Mouse (Mus musculus): ENCODE results near the gene Dnajc9. TPM values are rescaled to one million over a fixed set of nuclear protein-coding genes. Genes with fewer than 3 reads are reported as not detected.

The Dnajc9 gene
- polyA plus RNA-seq, 1 experiment from 2014 or later: 133 TPM

DNA sequence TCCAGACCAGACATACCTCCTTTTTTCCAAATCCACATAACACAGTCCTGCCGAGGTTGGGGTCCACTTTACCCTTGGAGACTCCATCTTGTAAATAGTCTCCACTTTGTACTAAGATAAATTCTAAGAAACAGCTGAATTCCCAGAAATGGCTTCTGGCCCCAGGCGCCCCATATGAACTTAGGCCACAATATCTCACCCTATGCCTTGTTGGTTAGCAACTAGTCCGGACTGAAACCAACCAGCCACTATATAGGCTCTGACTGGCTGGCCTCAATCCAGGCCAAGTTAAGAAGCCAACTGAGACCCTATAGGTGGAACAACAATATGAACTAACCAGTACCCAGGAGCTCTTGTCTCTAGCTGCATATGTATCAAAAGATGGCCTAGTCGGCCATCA lies 3.6 kb upstream of the Dnajc9 start:
- peaks cover 37% of the 10 kb centered on the region for H3K4me1 ChIP-seq (replicated peaks)
- peak overlapping the region; percentile 44; the same call in 1 of the 2 replicates for H3K27ac ChIP-seq
- no peak for DNase-seq

DNA sequence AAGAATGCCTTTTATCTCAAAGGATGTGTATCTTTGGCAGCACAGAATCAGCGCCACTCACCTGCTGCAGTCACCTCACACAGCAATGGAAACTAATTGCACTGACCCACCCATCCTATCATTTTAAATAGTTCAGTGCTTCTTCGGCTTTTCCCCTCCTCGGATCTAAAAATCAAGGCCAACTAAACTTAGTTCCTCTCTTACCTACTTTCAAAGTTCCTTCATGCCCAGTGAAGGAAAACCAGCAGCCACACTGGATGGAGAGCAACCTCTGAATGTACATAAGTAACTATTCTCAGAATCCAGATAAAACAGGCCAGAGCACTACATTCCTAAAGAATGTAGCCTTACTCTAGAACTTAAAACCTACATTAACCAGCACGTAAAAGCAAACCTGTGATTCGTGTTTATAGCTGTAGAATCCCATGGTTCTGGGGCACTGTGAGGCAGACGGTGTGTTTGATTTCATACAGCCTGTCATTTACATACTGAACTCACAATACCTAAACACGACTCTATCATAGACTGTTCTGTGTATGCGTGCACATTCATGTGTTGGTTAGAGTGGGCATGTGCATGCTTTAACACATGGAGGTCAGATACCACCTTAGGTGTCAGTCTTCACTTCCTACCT lies 853 bp upstream of the Dnajc9 start:
- peak overlapping the region; percentile 77 for H3K4me2 ChIP-seq
- peak overlapping the region; percentile 94 for H3K9ac ChIP-seq
- H3K27ac ChIP-seq: peak overlapping the region; percentile 84
- H3K9me3 ChIP-seq (replicated peaks): no peaks in the 10 kb centered on the region
- DNase-seq: no peak
- H3K4me1 ChIP-seq (replicated peaks): peaks cover 58% of the 10 kb centered on the region
- H3K27me3 ChIP-seq: no peaks in the 10 kb centered on the region
- H3K36me3 ChIP-seq: peaks cover 55% of the 10 kb centered on the region
- ATAC-seq (ENCODE audit: low read depth): no peak
- peak overlapping the region; percentile 87 for H3K4me3 ChIP-seq (replicated peaks)
- WGBS (ENCODE audit: insufficient replicate concordance): 74% methylated on average over 8 of the region's 8 CpGs

More for the DNA sequence above, 3.6 kb upstream of the Dnajc9 start:
- Histone ChIP-seq H3K9me3 (replicated peaks) (no peaks in the 10 kb centered on the region), H3K36me3 (peaks cover 27% of the 10 kb centered on the region), H3K27me3 (no peaks in the 10 kb centered on the region), H3K9ac (peak overlapping the region; percentile 88), H3K4me2 (peak overlapping the region; percentile 78), H3K4me3 (replicated peaks) (peak overlapping the region; percentile 27; the same call in 1 of the 2 replicates)
- 38% methylated on average over 4 of the region's 4 CpGs for WGBS (ENCODE audit: insufficient replicate concordance)
- no peak for ATAC-seq (ENCODE audit: low read depth)

DNA sequence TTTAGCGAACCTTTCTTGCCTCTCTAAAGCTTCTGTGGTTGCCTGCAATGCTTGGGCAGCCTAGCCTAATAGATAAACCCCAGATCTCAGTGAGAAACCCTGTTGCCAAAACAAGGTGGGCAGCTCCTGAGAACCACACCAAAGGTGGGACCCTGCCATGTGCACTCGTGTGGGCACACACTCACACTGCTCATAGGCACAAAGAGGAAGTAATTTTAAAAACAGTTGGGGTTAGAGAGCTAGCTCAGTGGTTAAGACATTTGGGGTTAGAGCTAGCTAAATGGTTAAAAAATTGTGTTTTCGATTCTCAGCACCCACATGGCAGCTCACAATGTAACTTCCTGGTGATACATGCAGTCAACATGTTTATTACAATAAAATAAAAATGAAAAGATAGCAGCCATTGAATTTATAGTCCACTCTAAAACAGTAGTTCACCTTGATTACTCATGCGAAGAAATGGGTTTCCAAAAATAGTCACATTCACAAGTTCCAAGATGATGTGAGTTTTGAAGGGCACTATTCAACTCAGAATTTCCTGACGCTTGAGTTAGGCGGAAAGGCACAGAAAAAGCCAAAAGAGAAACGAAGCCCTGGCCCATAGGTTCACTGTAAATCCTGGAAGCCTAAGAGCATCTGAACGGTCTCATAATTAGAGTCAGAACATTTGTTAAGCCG lies 8.8 kb downstream of the Dnajc9 start:
- H3K27ac ChIP-seq: no peak overlapping the region
- DNase-seq: no peak
- no peak for ATAC-seq (ENCODE audit: low read depth)
- no peaks in the 10 kb centered on the region for H3K27me3 ChIP-seq
- peaks cover 48% of the 10 kb centered on the region for H3K36me3 ChIP-seq
- H3K4me2 ChIP-seq: no peak overlapping the region
- H3K9me3 ChIP-seq (replicated peaks): no peaks in the 10 kb centered on the region
- 70% methylated on average over 9 of the region's 9 CpGs for WGBS (ENCODE audit: insufficient replicate concordance)
- H3K9ac ChIP-seq: no peak overlapping the region
- peaks cover 21% of the 10 kb centered on the region for H3K4me1 ChIP-seq (replicated peaks)
- no peak overlapping the region for H3K4me3 ChIP-seq (replicated peaks)

DNA sequence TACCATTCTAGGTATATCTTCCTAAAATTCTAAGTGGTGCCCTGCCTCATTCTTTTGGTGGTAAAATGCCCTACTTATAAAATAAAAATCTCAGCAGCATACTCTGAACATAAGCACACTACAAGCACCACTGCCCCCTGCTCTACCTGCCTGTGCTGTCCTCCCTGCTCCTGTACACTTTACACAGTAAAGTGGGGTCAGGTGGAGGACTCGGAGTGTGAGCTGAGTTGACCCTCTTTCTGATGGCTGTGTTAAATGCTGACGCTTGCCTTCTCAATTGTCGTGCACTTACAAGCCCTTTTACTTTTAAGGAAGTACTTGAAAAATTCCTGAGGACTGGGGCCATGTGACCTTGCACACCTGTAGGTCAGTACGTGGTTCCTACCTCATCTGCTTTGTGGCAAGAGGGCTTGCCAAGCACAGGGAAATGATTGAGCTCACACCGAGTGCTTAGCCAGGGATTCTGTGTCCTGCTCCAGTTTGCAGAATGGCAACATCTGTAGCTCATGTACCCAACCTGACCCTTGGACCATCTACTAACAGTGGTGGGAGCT lies 9.5 kb downstream of the Dnajc9 start:
- no peak overlapping the region for H3K27ac ChIP-seq
- no peak overlapping the region for H3K9ac ChIP-seq
- no peaks in the 10 kb centered on the region for H3K27me3 ChIP-seq
- H3K9me3 ChIP-seq (replicated peaks): no peaks in the 10 kb centered on the region
- no peak for ATAC-seq (ENCODE audit: low read depth)
- peaks cover 42% of the 10 kb centered on the region for H3K36me3 ChIP-seq
- no peak overlapping the region for H3K4me2 ChIP-seq
- 72% methylated on average over 5 of the region's 5 CpGs for WGBS (ENCODE audit: insufficient replicate concordance)
- H3K4me1 ChIP-seq (replicated peaks): peaks cover 21% of the 10 kb centered on the region
- no peak overlapping the region for H3K4me3 ChIP-seq (replicated peaks)
- no peak for DNase-seq

DNA sequence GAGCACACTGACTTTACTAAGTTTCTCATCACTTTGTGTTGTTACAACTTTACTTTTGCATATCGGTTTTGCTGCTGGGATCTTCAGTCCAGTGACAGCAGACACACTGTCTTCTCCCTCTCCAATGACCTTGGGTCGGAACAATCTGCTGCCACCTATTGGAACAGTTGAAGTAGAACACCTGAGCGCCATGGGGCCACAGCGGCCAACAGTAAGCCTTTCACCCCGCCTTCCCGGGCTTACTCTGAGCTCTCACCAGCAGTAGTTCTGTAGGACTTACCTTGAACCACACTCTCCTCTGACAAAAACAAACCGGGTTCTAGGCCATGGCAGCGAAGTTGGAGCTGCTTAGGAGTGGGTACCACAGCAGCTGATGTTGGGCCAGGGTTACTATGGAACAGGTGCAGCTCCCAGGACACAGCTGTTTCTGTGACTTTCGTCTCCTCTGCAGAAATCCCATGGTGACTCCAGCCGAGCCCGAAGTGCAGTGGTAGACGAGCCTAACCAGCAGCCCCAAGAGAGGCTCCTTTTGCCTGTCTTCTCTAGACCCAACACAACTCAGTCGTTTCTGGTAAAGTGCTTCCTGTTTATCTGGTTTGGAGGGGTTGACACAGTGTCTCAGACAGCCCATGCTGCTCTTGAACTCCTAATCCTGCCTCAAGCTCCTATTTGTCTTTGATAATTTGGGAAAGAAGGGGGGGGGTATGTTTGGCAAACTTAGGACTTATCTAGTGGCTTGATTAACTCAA lies 10.2 kb downstream of the Dnajc9 start:
- Histone ChIP-seq H3K4me2 (no peak overlapping the region), H3K4me1 (replicated peaks) (peaks cover 21% of the 10 kb centered on the region), H3K27me3 (no peaks in the 10 kb centered on the region), H3K9me3 (replicated peaks) (no peaks in the 10 kb centered on the region), H3K9ac (no peak overlapping the region), H3K36me3 (peaks cover 41% of the 10 kb centered on the region), H3K4me3 (replicated peaks) (no peak overlapping the region), H3K27ac (no peak overlapping the region)
- 26% methylated on average over 13 of the region's 13 CpGs for WGBS (ENCODE audit: insufficient replicate concordance)
- peak; percentile 72 for ATAC-seq (ENCODE audit: low read depth)
- peak; percentile 47 for DNase-seq

DNA sequence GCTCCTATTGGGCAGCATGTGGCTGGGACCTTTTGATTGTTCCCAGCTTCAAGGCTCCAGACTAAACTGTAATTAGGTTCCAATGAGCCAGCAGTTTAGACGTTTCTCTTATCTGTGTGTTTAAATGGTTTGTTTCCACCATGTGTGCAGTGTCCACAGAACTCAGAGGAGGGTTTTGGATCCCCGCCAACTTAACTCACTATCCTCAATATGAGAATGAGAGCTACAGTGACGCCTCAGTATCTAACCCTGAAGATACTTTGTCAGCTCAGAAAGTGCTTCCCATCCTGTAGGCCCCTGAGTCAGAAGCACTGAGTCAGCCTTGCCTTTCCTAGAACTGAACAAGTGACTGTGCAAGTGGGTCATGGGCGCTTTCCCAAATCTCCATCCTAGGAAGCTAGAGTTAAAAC lies 11.6 kb downstream of the Dnajc9 start:
- Histone ChIP-seq H3K27me3 (no peaks in the 10 kb centered on the region), H3K4me2 (no peak overlapping the region), H3K27ac (no peak overlapping the region), H3K36me3 (peaks cover 39% of the 10 kb centered on the region), H3K4me1 (replicated peaks) (peaks cover 21% of the 10 kb centered on the region), H3K4me3 (replicated peaks) (no peak overlapping the region), H3K9me3 (replicated peaks) (no peaks in the 10 kb centered on the region), H3K9ac (no peak overlapping the region)
- WGBS (ENCODE audit: insufficient replicate concordance): 57% methylated on average over 4 of the region's 4 CpGs
- peak; percentile 47 for ATAC-seq (ENCODE audit: low read depth)
- DNase-seq: no peak

DNA sequence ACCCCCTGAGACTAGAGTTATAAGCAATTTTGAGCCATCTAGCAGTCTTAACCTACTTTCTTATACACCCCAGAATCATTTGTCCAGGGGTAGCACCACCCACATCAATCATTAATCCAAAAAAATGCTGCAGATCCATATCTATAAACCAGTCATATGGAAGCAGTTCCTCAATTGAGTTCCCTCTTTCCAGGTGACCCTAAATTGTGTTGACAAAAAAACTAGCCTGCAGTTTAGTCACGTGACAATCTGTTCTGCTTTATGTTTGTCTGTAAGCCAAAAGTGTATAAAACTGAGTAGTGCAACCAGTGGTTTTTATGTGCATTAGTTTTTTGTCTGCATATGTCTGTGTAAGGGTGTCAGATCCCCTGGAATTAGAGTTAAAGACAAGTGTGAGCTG lies 16.9 kb downstream of the Dnajc9 start:
- Histone ChIP-seq H3K27me3 (no peaks in the 10 kb centered on the region), H3K9me3 (replicated peaks) (no peaks in the 10 kb centered on the region), H3K4me3 (replicated peaks) (no peak overlapping the region), H3K9ac (no peak overlapping the region), H3K36me3 (peaks cover 27% of the 10 kb centered on the region), H3K27ac (no peak overlapping the region), H3K4me1 (replicated peaks) (0 out of 2 replicates have a peak, but pooled peaks cover 3% of the 10 kb centered on the region), H3K4me2 (no peak overlapping the region)
- 69% methylated on average over 1 of the region's 1 CpGs for WGBS (ENCODE audit: insufficient replicate concordance)
- DNase-seq (no peak), ATAC-seq (ENCODE audit: low read depth) (no peak)

DNA sequence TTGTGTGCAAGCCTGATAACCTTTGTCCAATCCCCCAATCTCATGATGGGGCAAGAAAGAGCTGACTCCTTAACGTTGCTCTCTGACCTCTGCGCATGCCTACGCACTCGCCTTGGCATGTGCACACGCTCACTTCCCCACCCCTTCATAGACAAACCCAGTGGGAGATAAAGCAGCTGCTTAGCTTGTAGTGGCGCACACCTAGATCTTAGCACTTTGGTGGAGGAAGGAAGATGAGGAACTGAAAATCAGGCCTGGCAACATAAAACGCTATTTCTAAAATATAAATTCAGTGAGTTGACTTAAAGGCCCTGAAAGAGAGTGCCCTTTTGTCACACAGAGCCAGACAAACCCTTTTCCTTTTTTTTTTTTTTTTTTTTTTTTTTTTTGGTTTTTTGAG lies 17.9 kb downstream of the Dnajc9 start:
- no peak overlapping the region for H3K4me2 ChIP-seq
- no peak overlapping the region for H3K4me3 ChIP-seq (replicated peaks)
- no peak overlapping the region for H3K27ac ChIP-seq
- 65% methylated on average over 7 of the region's 7 CpGs for WGBS (ENCODE audit: insufficient replicate concordance)
- no peak for DNase-seq
- H3K9ac ChIP-seq: no peak overlapping the region
- H3K36me3 ChIP-seq: peaks cover 27% of the 10 kb centered on the region
- no peak for ATAC-seq (ENCODE audit: low read depth)
- 0 out of 2 replicates have a peak, but pooled peaks cover 3% of the 10 kb centered on the region for H3K4me1 ChIP-seq (replicated peaks)
- H3K9me3 ChIP-seq (replicated peaks): no peaks in the 10 kb centered on the region
- H3K27me3 ChIP-seq: no peaks in the 10 kb centered on the region

DNA sequence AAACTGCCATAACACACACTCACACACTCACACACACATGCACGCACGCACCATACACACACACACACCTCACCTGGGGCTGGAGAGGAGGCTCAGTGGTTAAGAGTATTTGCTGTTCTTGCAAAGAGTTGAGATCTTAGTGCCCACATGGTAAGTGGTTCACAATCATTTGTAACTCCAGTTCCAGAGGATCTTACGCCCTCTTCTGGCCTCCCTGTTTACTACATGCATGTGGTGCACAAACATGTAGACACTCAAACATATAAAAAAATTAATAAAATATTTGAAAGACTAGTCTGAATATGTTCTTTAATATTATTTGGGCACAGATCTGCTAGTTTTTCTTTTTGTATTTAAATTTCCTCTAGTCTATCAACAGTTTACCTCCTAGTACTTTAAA lies 20.4 kb downstream of the Dnajc9 start:
- 83% methylated on average over 3 of the region's 3 CpGs for WGBS (ENCODE audit: insufficient replicate concordance)
- H3K27me3 ChIP-seq: no peaks in the 10 kb centered on the region
- ATAC-seq (ENCODE audit: low read depth) (no peak), DNase-seq (no peak)
- no peak overlapping the region for H3K27ac ChIP-seq
- H3K4me3 ChIP-seq (replicated peaks): no peak overlapping the region
- no peaks in the 10 kb centered on the region for H3K9me3 ChIP-seq (replicated peaks)
- H3K36me3 ChIP-seq: peaks cover 33% of the 10 kb centered on the region
- 0 out of 2 replicates have a peak, but pooled peaks cover 3% of the 10 kb centered on the region for H3K4me1 ChIP-seq (replicated peaks)
- H3K4me2 ChIP-seq: no peak overlapping the region
- H3K9ac ChIP-seq: no peak overlapping the region

DNA sequence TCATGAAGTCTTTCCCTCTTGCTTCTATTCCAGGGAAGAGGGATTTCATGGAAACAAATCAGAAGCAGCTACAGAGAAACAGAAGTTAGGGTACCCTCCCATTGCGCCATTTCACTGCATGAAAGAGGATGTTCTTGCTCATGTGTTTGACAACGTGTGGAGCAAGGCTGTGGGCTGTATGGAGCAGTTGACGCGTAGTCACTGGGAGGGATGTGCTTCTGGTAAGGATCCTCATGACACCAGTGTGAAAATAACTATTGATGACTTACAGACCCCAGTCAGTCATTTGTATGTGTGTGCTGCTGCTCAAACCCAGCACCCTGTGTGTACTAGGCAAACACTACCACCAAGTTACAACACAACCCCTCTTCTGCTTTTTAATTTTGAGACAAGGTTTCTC lies 25.5 kb downstream of the Dnajc9 start:
- 81% methylated on average over 4 of the region's 4 CpGs for WGBS (ENCODE audit: insufficient replicate concordance)
- no peaks in the 10 kb centered on the region for H3K9me3 ChIP-seq (replicated peaks)
- no peak overlapping the region for H3K27ac ChIP-seq
- no peak overlapping the region for H3K9ac ChIP-seq
- ATAC-seq (ENCODE audit: low read depth): no peak
- no peak overlapping the region for H3K4me2 ChIP-seq
- H3K4me1 ChIP-seq (replicated peaks): no peaks in the 10 kb centered on the region
- peaks cover 55% of the 10 kb centered on the region for H3K36me3 ChIP-seq
- no peak for DNase-seq
- no peak overlapping the region for H3K4me3 ChIP-seq (replicated peaks)
- H3K27me3 ChIP-seq: no peaks in the 10 kb centered on the region

DNA sequence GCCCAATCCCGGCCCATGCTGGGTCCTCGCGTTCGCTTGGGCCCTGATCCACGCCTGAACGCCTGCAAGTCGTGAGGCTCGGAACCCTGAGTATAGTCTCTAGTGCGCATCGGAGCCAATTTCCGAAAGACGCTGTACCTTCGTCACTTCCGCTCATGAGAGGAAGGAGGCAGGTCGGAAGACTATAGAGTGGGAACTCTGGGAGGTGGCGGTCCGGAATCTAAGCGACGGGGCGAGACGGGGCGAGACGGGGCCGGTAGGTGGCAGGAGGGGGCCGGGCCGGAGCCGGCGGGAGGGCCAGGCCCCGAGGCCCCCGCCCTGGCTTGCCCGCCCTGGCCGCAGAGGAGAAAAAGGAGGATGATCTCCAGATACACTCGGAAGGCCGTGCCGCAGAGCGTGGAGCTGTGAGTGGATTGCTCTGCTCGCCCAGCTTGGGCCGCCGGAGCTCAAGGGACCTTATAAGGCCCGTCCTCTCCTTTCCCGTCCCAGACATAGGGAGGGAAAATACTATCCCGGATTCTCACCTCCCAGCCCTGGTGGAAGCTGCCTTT lies 40.6 kb downstream of the Dnajc9 start, which contains the start of the genes Ecd and Fam149b:
Gene Ecd (minus strand): TSS at position 131 of the 551 bp plus-strand sequence.
Gene Fam149b (plus strand): TSS at position 172 of the 551 bp plus-strand sequence.
- WGBS (ENCODE audit: insufficient replicate concordance): under 1% methylated on average over 42 of the region's 42 CpGs
- peaks cover 28% of the 10 kb centered on the region for H3K36me3 ChIP-seq
- H3K27me3 ChIP-seq: no peaks in the 10 kb centered on the region
- peak within 1 kb of the TSS; percentile 90 for H3K9ac ChIP-seq
- H3K4me1 ChIP-seq (replicated peaks): peaks cover 34% of the 10 kb centered on the region
- H3K27ac ChIP-seq: peak within 1 kb of the TSS; percentile 90
- no peaks in the 10 kb centered on the region for H3K9me3 ChIP-seq (replicated peaks)
- peak within 1 kb of the TSS; percentile 82 for H3K4me3 ChIP-seq (replicated peaks)
- DNase-seq (peak; percentile 89), ATAC-seq (ENCODE audit: low read depth) (peak; percentile 98)
- peak within 1 kb of the TSS; percentile 74 for H3K4me2 ChIP-seq

Data from liver, embryonic 13.5 days (tissue).